8 mouse cellular contexts compared by ENCODE assay signal in genomic region chr2:11500666-11501065, GRCm38 (mm10). TPM values are rescaled to one million over a fixed set of nuclear protein-coding genes. Genes with fewer than 3 reads are reported as not detected.
DNase-seq lines count a peak whose midpoint lies in the region; ATAC-seq and TF ChIP-seq lines count a peak whose summit lies in the region.

No protein-coding gene starts in this region.

- H3K36me3 ChIP-seq in hindbrain, embryonic 11.5 days (ENCODE audit: control insufficient read depth, insufficient read depth, low read length): no peaks in the 10 kb centered on the region
- H3K36me3 ChIP-seq in liver, postnatal 0 days (replicated peaks; ENCODE audit: insufficient read depth, low read length): peaks cover 13% of the 10 kb centered on the region
- H3K36me3 ChIP-seq in stomach, embryonic 14.5 days (ENCODE audit: control insufficient read depth, insufficient read depth, low read length): peaks cover 3% of the 10 kb centered on the region; the same call in 1 of the 2 replicates

- TF ChIP-seq CTCF in liver, postnatal 0 days (IDR thresholded peaks at IDR 0.05; ENCODE audit: low read depth): no peak

- H3K4me1 ChIP-seq in hindbrain, embryonic 11.5 days (replicated peaks; ENCODE audit: control insufficient read depth, insufficient read depth, low read length): peaks cover 2% of the 10 kb centered on the region; the same call in 1 of the 2 replicates
- peaks cover 19% of the 10 kb centered on the region for H3K4me1 ChIP-seq in liver, postnatal 0 days (ENCODE audit: insufficient read depth)
- peaks cover 13% of the 10 kb centered on the region; the same call in 1 of the 2 replicates for H3K4me1 ChIP-seq in stomach, embryonic 14.5 days (ENCODE audit: control insufficient read depth, insufficient read depth, low read length)

- H3K9me3 ChIP-seq in hindbrain, embryonic 11.5 days (ENCODE audit: control insufficient read depth, low read length): no peaks in the 10 kb centered on the region
- H3K9me3 ChIP-seq in liver, postnatal 0 days (ENCODE audit: low read length): no peaks in the 10 kb centered on the region
- no peaks in the 10 kb centered on the region for H3K9me3 ChIP-seq in stomach, embryonic 14.5 days (ENCODE audit: control insufficient read depth, low read depth, low read length)

- peak overlapping the region; percentile 80 for H3K9ac ChIP-seq in hindbrain, embryonic 11.5 days (ENCODE audit: low read depth, low read length)
- H3K9ac ChIP-seq in liver, postnatal 0 days (replicated peaks): peak overlapping the region; percentile 65
- H3K9ac ChIP-seq in stomach, embryonic 14.5 days (replicated peaks; ENCODE audit: low read depth, low read length): peak overlapping the region; percentile 68

- ATAC-seq in cerebellum, adult (ENCODE audit: insufficient number of reproducible peaks, low FRiP score, low TSS enrichment): peak; percentile 3; the same call in 1 of the 2 replicates
- ATAC-seq in hindbrain, embryonic 11.5 days (ENCODE audit: low FRiP score): peak; percentile 20
- no peak for ATAC-seq in liver, postnatal 0 days
- no peak for ATAC-seq in stomach, embryonic 14.5 days (ENCODE audit: insufficient number of reproducible peaks, insufficient read depth, low FRiP score, low read depth)

- H3K27me3 ChIP-seq in hindbrain, embryonic 11.5 days (ENCODE audit: control insufficient read depth, insufficient read depth, low read length): peaks cover 10% of the 10 kb centered on the region; the same call in 1 of the 2 replicates
- no peaks in the 10 kb centered on the region for H3K27me3 ChIP-seq in liver, postnatal 0 days (ENCODE audit: insufficient read depth, low read length)
- H3K27me3 ChIP-seq in stomach, embryonic 14.5 days (ENCODE audit: control insufficient read depth, insufficient read depth, low read length): no peaks in the 10 kb centered on the region

- no peak for TF ChIP-seq EP300 in liver, postnatal 0 days (IDR thresholded peaks at IDR 0.05; ENCODE audit: low read depth)

- DNase-seq in cerebellum, postnatal 25 days: no peak
- DNase-seq in thymus, postnatal 25 days: peak; percentile 10
- DNase-seq in thymus, postnatal 0 days (ENCODE audit: low spot score): no peak
- DNase-seq in hindbrain, embryonic 11.5 days (ENCODE audit: low spot score): no peak
- no peak for DNase-seq in liver, postnatal 0 days
- no peak for DNase-seq in gastrocnemius, postnatal 10 days

- peak overlapping the region; percentile 67 for H3K4me3 ChIP-seq in hindbrain, embryonic 11.5 days (ENCODE audit: low read depth, low read length)
- peak overlapping the region; percentile 58 for H3K4me3 ChIP-seq in liver, postnatal 0 days (ENCODE audit: low read depth, low read length)
- peak overlapping the region; percentile 61 for H3K4me3 ChIP-seq in stomach, embryonic 14.5 days (ENCODE audit: low read depth, low read length)

- 4% methylated on average over 8 of the region's 8 CpGs for WGBS in hindbrain, embryonic 11.5 days
- WGBS in liver, postnatal 0 days (ENCODE audit: insufficient replicate concordance): 22% methylated on average over 8 of the region's 8 CpGs
- 8% methylated on average over 8 of the region's 8 CpGs for WGBS in stomach, embryonic 14.5 days

- H3K27ac ChIP-seq in hindbrain, embryonic 11.5 days (ENCODE audit: low read depth, low read length): no peak overlapping the region
- H3K27ac ChIP-seq in liver, postnatal 0 days (ENCODE audit: low read depth): peak overlapping the region; percentile 55
- H3K27ac ChIP-seq in stomach, embryonic 14.5 days (ENCODE audit: low read length): no peak overlapping the region; the same call in 1 of the 2 replicates

- H3K4me2 ChIP-seq in hindbrain, embryonic 11.5 days (replicated peaks; ENCODE audit: low read depth, low read length): peak overlapping the region; percentile 86
- peak overlapping the region; percentile 90 for H3K4me2 ChIP-seq in liver, postnatal 0 days (ENCODE audit: low read depth, low read length)
- peak overlapping the region; percentile 90 for H3K4me2 ChIP-seq in stomach, embryonic 14.5 days (replicated peaks; ENCODE audit: low read depth, low read length)

RNA-seq across cellular contexts. Expression of gene Pfkfb3, which starts 53.2 kb away (rescaled TPM):
- polyA plus RNA-seq in thymus, postnatal 0 days (2015; fragmentation: Nextera tagmentation; extraction: Ambion mirVana): 14.0 and 15.0 TPM in 2 replicates
- polyA plus RNA-seq in hindbrain, embryonic 11.5 days (2014; fragmentation: Nextera tagmentation; extraction: Ambion mirVana): 16.8 and 19.3 TPM in 2 replicates
- polyA plus RNA-seq in liver, postnatal 0 days (2015; fragmentation: Nextera tagmentation; extraction: Ambion mirVana): 3.0 and 3.3 TPM in 2 replicates
- polyA plus RNA-seq in stomach, embryonic 14.5 days (2014; fragmentation: Nextera tagmentation; extraction: Ambion mirVana): 16.1 and 17.5 TPM in 2 replicates
- total RNA-seq in gastrocnemius, postnatal 10 days (2021): 10 to 100 TPM; 19.3 to 21.5 TPM

Comparison
In these comparisons a context has a peak if more than half of its experiments do, and no peak if none do; other contexts are left out.
1. ATAC-seq: peak in cerebellum, adult (single experiment) and hindbrain, embryonic 11.5 days (single experiment); none in liver, postnatal 0 days (single experiment) and stomach, embryonic 14.5 days (single experiment).
2. Peak in every context shown above with its lines, with median percentiles within 50 percentile points of each other: H3K4me2 ChIP-seq, H3K4me3 ChIP-seq and H3K9ac ChIP-seq.